Mouse (Mus musculus): ENCODE results near the gene Pnkp.

- no peak for TF ChIP-seq FLI1 (IDR thresholded peaks at IDR 0.05; ENCODE audit: low read length)
- TF ChIP-seq GATA1 (IDR thresholded peaks at IDR 0.05; ENCODE audit: borderline replicate concordance, low read length): no peak
Observed at GRCm38 (mm10) chr7:44849416-44850111, 7.4 kb upstream of the Pnkp start.
